Mouse (Mus musculus): ENCODE data around the gene Gm20509.

DNA sequence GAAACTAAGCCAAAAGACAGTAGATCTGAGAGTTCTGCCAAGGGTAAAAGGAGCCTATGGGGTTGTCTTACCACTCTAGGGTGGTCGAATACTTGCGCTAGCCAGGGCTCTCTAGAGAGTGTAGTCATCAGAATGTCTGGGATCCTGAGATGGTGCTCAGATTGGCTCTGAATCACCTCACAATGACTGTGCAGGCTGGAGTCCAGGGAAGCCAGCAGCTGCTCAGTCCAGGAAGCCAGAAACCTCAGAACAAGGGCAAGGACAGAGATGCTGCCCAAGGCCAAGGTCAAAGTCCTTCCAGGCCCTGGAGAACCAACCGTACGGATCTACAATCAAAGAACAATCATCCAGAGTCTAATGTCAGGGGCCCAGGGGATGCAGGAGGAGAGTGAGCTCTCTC is 63.4 kb downstream of the Gm20509 start:
- no peak for TF ChIP-seq MAFK (IDR thresholded peaks at IDR 0.05; ENCODE audit: insufficient read depth, low read depth, low read length)
- TF ChIP-seq CHD2 (IDR thresholded peaks at IDR 0.05; ENCODE audit: low read depth, low read length), result no peak
- TF ChIP-seq ZC3H11A (IDR thresholded peaks at IDR 0.05; ENCODE audit: borderline replicate concordance, low read depth, low read length), result no peak
